Mouse (Mus musculus): Measurements from ENCODE around the gene Vgll2. TPM values are rescaled to one million over a fixed set of nuclear protein-coding genes. Genes with fewer than 3 reads are reported as not detected.

Vgll2 gene
- polyA plus RNA-seq (2014; fragmentation: Nextera tagmentation; extraction: Ambion mirVana), result 53.2 and 53.3 TPM in 2 replicates

DNA sequence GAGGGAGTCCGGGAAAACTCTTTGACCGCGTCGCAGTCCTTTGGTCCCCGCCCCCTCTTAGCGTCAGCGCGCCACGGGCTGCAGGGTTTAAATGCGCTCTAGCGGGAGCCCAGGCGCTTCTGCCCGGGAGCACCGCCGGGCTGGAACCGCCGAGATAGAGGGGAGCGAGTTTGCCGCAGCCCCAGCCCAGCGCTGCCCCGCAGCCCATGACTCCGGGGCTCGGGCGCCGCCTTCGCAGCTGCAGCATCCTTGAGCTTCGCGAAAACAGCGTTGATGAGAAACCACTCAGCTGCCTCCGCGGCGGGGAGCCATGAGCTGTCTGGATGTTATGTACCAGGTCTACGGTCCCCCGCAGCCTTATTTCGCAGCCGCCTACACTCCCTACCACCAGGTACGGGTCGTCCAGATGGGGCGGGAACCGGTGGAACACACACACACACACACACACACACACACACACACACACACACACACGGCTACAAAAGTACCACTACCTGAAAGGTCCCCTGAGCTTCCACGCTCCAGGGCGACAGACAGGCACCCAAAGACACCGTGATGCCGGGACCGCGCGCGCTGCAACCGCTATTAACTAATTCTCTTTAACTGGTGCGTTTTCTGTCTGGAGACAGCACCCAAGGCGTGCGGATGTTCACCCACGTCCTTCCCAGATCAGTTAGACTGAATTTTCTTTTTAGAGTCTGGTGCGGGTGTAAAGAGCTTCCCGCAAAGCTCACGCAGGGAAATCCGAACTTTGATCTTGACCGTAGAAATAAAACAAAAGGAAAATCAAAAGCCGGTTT lies at the start of gene Vgll2:
Vgll2 (plus strand) TSS at position 90 of the 800 bp plus-strand sequence.
- peak within 1 kb of the TSS; percentile 93 for H3K4me2 ChIP-seq (ENCODE audit: low read depth, low read length)
- H3K9me3 ChIP-seq (ENCODE audit: control insufficient read depth, low read length), result no peaks in the 10 kb centered on the region
- peak within 1 kb of the TSS; percentile 52 for H3K4me3 ChIP-seq (ENCODE audit: low read depth, low read length)
- H3K27me3 ChIP-seq (replicated peaks; ENCODE audit: control insufficient read depth, insufficient read depth, low read length), result peaks cover 87% of the 10 kb centered on the region
- ATAC-seq (ENCODE audit: low read depth) (peak; percentile 84), DNase-seq (ENCODE audit: low spot score) (peak; percentile 68)
- no peak within 1 kb of the TSS for H3K27ac ChIP-seq (replicated peaks; ENCODE audit: low read depth, low read length)
- no peaks in the 10 kb centered on the region for H3K36me3 ChIP-seq (ENCODE audit: control insufficient read depth, insufficient read depth, low read length)
- peaks cover 11% of the 10 kb centered on the region for H3K4me1 ChIP-seq (ENCODE audit: control insufficient read depth, insufficient read depth, low read length)
- under 1% methylated on average over 37 of the region's 60 CpGs for WGBS
- H3K9ac ChIP-seq (ENCODE audit: low read depth, low read length), result peak within 1 kb of the TSS; percentile 38

DNA sequence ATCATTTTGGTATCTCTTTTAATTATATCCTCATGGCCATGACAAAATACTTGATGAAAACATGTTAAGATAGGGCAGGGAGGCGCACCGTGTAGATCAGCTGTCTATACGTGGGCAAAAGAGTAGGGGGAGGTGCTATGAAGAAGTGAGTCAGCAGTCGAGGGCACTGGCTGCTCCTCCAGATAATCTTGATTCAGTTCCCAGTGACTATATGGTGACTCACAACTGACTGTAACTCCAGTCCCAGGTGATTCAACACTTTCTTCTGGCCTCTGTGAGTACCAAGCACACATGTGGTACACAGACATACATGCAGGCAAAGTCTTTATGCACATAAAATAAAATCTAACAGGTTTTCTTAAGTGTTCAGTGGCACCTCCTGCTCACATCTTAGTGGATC lies 47.2 kb upstream of the Vgll2 start:
- no peak overlapping the region for H3K27ac ChIP-seq (replicated peaks; ENCODE audit: low read depth, low read length)
- H3K4me3 ChIP-seq (ENCODE audit: low read depth, low read length), result no peak overlapping the region
- no peaks in the 10 kb centered on the region for H3K4me1 ChIP-seq (ENCODE audit: control insufficient read depth, insufficient read depth, low read length)
- no peak overlapping the region for H3K9ac ChIP-seq (ENCODE audit: low read depth, low read length)
- no peak overlapping the region for H3K4me2 ChIP-seq (ENCODE audit: low read depth, low read length)
- DNase-seq (ENCODE audit: low spot score) (no peak), ATAC-seq (ENCODE audit: low read depth) (no peak)
- no peaks in the 10 kb centered on the region for H3K36me3 ChIP-seq (ENCODE audit: control insufficient read depth, insufficient read depth, low read length)
- H3K27me3 ChIP-seq (replicated peaks; ENCODE audit: control insufficient read depth, insufficient read depth, low read length), result no peaks in the 10 kb centered on the region
- 51% methylated on average over 4 of the region's 4 CpGs for WGBS
- H3K9me3 ChIP-seq (ENCODE audit: control insufficient read depth, low read length), result no peaks in the 10 kb centered on the region

DNA sequence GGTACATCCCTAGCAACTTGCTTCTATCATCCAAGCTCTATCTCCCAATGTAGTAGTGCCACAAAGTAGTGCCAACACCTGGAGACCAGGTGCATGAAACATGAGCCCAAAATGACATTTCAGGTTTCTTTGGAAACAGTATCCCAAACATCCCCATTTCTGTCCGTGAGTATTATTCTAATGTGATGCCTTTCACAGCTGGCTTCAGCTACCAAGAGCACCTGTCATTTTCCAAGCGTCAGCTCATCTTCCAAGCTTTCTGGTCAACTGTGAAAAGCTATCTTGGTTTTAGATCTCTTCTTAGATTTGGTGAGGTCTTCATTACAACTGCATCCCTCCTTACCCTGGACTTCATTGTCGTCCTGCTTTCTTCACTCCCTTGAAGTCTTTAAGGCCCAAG lies 46.7 kb upstream of the Vgll2 start:
- Histone ChIP-seq H3K9me3 (ENCODE audit: control insufficient read depth, low read length) (no peaks in the 10 kb centered on the region), H3K4me2 (ENCODE audit: low read depth, low read length) (no peak overlapping the region), H3K36me3 (ENCODE audit: control insufficient read depth, insufficient read depth, low read length) (no peaks in the 10 kb centered on the region), H3K9ac (ENCODE audit: low read depth, low read length) (no peak overlapping the region), H3K27ac (replicated peaks; ENCODE audit: low read depth, low read length) (no peak overlapping the region), H3K27me3 (replicated peaks; ENCODE audit: control insufficient read depth, insufficient read depth, low read length) (no peaks in the 10 kb centered on the region), H3K4me1 (ENCODE audit: control insufficient read depth, insufficient read depth, low read length) (no peaks in the 10 kb centered on the region), H3K4me3 (ENCODE audit: low read depth, low read length) (no peak overlapping the region)
- ATAC-seq (ENCODE audit: low read depth) (no peak), DNase-seq (ENCODE audit: low spot score) (no peak)
- WGBS, result 73% methylated on average over 3 of the region's 3 CpGs

DNA sequence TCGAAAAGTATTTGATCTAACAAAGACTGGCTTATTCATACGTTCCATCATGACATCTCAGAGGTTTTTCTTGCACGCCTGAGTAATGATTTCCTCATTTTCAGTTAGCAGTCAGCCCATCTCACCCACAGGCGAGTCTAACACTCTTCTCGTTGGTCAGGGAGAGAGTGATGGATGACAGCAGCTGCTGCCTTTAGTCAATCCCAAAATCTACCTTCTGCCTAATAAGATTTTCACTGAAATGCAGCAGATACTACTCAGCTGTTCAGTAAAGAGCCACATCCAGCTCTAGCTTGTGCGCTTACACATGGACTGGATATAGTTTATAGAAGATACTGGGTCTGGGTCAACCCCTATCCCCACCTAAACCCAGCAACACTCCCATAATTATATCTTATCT lies 40.7 kb upstream of the Vgll2 start:
- ATAC-seq (ENCODE audit: low read depth) (peak; percentile 55; the same call in 1 of the 2 replicates), DNase-seq (ENCODE audit: low spot score) (peak; percentile 36)
- no peak overlapping the region for H3K9ac ChIP-seq (ENCODE audit: low read depth, low read length)
- H3K4me1 ChIP-seq (ENCODE audit: control insufficient read depth, insufficient read depth, low read length), result no peaks in the 10 kb centered on the region
- no peaks in the 10 kb centered on the region for H3K9me3 ChIP-seq (ENCODE audit: control insufficient read depth, low read length)
- WGBS, result 58% methylated on average over 6 of the region's 6 CpGs
- H3K27me3 ChIP-seq (replicated peaks; ENCODE audit: control insufficient read depth, insufficient read depth, low read length), result no peaks in the 10 kb centered on the region
- H3K36me3 ChIP-seq (ENCODE audit: control insufficient read depth, insufficient read depth, low read length), result no peaks in the 10 kb centered on the region
- no peak overlapping the region for H3K27ac ChIP-seq (replicated peaks; ENCODE audit: low read depth, low read length)
- H3K4me2 ChIP-seq (ENCODE audit: low read depth, low read length), result no peak overlapping the region
- no peak overlapping the region for H3K4me3 ChIP-seq (ENCODE audit: low read depth, low read length)

DNA sequence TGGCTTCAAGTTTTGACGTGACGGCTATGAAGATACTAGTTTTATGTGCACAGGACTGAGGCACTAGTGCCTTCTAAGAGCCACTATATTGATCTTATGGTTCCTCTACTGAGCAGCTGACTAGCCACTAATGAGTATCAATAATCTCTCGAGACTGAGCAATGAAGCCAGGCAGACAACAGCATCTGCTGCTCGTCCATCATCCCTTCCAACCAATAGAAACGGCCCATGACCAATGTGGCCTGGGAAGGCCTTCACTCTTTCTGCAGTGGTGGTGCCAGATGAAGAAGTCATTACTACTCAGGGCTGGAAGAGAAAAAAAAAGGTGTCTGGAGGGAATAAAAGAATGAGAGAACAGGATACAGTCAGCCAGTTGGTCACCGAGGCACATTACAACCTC lies 39.9 kb upstream of the Vgll2 start:
- 78% methylated on average over 6 of the region's 6 CpGs for WGBS

DNA sequence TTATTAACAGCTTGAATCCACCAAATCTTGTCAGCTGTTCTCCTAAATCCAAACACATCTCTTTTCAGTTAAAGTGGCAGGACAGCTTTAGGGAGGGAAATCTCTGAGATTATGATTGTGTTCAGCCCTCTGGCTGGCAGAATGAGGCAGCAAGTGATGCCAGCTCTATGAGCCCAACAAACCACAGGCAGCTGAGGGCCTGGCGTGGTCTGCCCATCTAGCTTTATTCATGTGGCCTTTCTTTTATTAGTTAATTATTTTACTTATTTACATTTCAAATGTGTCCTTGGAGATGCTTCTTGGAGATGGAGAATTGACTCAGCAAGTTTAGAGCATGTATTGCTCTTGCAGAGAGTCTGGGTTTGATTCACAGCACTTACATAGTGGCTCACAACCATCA lies 3.8 kb upstream of the Vgll2 start:
- Histone ChIP-seq H3K27me3 (replicated peaks; ENCODE audit: control insufficient read depth, insufficient read depth, low read length) (peaks cover 47% of the 10 kb centered on the region), H3K4me2 (ENCODE audit: low read depth, low read length) (no peak overlapping the region)

More for the DNA sequence above, 39.9 kb upstream of the Vgll2 start:
- no peak overlapping the region for H3K4me2 ChIP-seq (ENCODE audit: low read depth, low read length)
- no peak overlapping the region for H3K9ac ChIP-seq (ENCODE audit: low read depth, low read length)
- H3K36me3 ChIP-seq (ENCODE audit: control insufficient read depth, insufficient read depth, low read length), result no peaks in the 10 kb centered on the region
- ATAC-seq (ENCODE audit: low read depth) (no peak), DNase-seq (ENCODE audit: low spot score) (peak; percentile 16)
- H3K9me3 ChIP-seq (ENCODE audit: control insufficient read depth, low read length), result no peaks in the 10 kb centered on the region
- no peak overlapping the region for H3K27ac ChIP-seq (replicated peaks; ENCODE audit: low read depth, low read length)
- no peaks in the 10 kb centered on the region for H3K27me3 ChIP-seq (replicated peaks; ENCODE audit: control insufficient read depth, insufficient read depth, low read length)
- no peak overlapping the region for H3K4me3 ChIP-seq (ENCODE audit: low read depth, low read length)
- no peaks in the 10 kb centered on the region for H3K4me1 ChIP-seq (ENCODE audit: control insufficient read depth, insufficient read depth, low read length)

DNA sequence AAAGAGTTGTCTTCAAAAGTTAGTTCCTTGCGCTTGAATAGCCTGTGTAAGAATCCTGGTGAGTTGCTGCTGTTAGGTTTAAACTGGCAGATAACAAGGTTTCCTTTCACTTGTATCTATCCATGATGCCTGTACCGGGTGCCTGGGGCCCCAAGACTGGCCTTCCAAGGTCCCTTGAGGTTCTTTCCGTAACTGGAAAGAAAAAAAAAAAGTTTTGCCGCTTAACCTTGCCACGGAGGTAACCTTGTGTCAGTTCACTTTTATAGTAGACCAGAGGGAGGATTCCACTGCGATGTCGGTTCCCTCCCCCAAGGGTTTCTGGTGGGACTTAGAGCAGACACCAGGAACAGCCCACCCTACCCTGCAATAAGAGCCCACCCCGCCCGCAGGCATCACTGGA lies 1.1 kb upstream of the Vgll2 start:
- Histone ChIP-seq H3K36me3 (ENCODE audit: control insufficient read depth, insufficient read depth, low read length) (no peaks in the 10 kb centered on the region), H3K9ac (ENCODE audit: low read depth, low read length) (no peak overlapping the region), H3K4me1 (ENCODE audit: control insufficient read depth, insufficient read depth, low read length) (peaks cover 8% of the 10 kb centered on the region; the same call in 1 of the 2 replicates), H3K4me2 (ENCODE audit: low read depth, low read length) (peak overlapping the region; percentile 93; the same call in 1 of the 2 replicates), H3K4me3 (ENCODE audit: low read depth, low read length) (no peak overlapping the region), H3K27me3 (replicated peaks; ENCODE audit: control insufficient read depth, insufficient read depth, low read length) (peaks cover 74% of the 10 kb centered on the region), H3K27ac (replicated peaks; ENCODE audit: low read depth, low read length) (no peak overlapping the region), H3K9me3 (ENCODE audit: control insufficient read depth, low read length) (no peaks in the 10 kb centered on the region)
- DNase-seq (ENCODE audit: low spot score), result no peak
- ATAC-seq (ENCODE audit: low read depth), result no peak
- WGBS, result 3% methylated on average over 9 of the region's 9 CpGs

More for the DNA sequence above, 3.8 kb upstream of the Vgll2 start:
- DNase-seq (ENCODE audit: low spot score) (no peak), ATAC-seq (ENCODE audit: low read depth) (no peak)
- Histone ChIP-seq H3K4me3 (ENCODE audit: low read depth, low read length) (no peak overlapping the region), H3K9me3 (ENCODE audit: control insufficient read depth, low read length) (no peaks in the 10 kb centered on the region), H3K4me1 (ENCODE audit: control insufficient read depth, insufficient read depth, low read length) (peaks cover 8% of the 10 kb centered on the region; the same call in 1 of the 2 replicates), H3K36me3 (ENCODE audit: control insufficient read depth, insufficient read depth, low read length) (no peaks in the 10 kb centered on the region), H3K27ac (replicated peaks; ENCODE audit: low read depth, low read length) (no peak overlapping the region), H3K9ac (ENCODE audit: low read depth, low read length) (no peak overlapping the region)
- WGBS, result 65% methylated on average over 1 of the region's 1 CpGs

DNA sequence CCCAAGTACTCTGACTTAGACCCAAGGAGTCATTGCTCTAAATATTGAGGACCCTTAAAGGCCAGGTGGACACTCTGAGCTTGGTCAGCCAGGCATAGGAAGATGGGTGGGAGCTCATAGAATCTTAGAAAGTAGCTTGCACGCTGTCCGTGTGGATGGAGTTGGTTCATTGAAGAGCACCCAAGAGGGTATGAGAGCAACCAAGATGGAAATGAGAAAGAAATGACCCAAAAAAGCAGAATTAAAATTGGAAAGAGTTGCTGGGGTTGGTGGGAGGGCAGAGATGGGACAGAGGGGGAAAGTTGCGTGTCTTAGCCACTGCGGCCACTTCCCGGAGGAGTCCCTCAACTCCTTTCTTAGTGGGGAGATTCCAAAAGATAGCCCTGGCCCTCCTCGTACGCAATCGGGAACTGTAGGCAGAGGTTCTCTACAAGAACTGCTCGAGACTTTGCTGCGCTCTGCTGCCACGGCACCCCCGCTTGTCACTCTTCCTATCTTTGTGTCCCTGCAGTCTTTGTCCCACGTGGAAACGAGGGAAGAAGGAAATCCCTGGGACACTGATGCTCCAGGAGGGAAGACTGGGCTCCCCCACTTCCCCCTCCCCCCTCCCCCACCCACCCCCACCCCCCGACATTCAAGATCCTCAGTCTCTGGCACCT lies 437 bp upstream of the Vgll2 start:
- Histone ChIP-seq H3K36me3 (ENCODE audit: control insufficient read depth, insufficient read depth, low read length) (no peaks in the 10 kb centered on the region), H3K9me3 (ENCODE audit: control insufficient read depth, low read length) (no peaks in the 10 kb centered on the region), H3K4me3 (ENCODE audit: low read depth, low read length) (peak overlapping the region; percentile 52), H3K4me2 (ENCODE audit: low read depth, low read length) (peak overlapping the region; percentile 93), H3K27ac (replicated peaks; ENCODE audit: low read depth, low read length) (no peak overlapping the region), H3K9ac (ENCODE audit: low read depth, low read length) (peak overlapping the region; percentile 38; the same call in 1 of the 2 replicates), H3K4me1 (ENCODE audit: control insufficient read depth, insufficient read depth, low read length) (peaks cover 8% of the 10 kb centered on the region; the same call in 1 of the 2 replicates), H3K27me3 (replicated peaks; ENCODE audit: control insufficient read depth, insufficient read depth, low read length) (peaks cover 80% of the 10 kb centered on the region)
- 2% methylated on average over 11 of the region's 15 CpGs for WGBS
- peak; percentile 31; the same call in 1 of the 2 replicates for ATAC-seq (ENCODE audit: low read depth)
- no peak for DNase-seq (ENCODE audit: low spot score)

Measured in embryonic facial prominence, embryonic 14.5 days (tissue).